Mouse (Mus musculus): ENCODE results near the gene Fcmr. TPM values are rescaled to one million over a fixed set of nuclear protein-coding genes. Genes with fewer than 3 reads are reported as not detected.
A peak's percentile ranks its signal among the peaks of the same experiment; 100 is the strongest.

Fcmr gene
- polyA plus RNA-seq, 1 experiment from 2014 or later = not detected

DNA sequence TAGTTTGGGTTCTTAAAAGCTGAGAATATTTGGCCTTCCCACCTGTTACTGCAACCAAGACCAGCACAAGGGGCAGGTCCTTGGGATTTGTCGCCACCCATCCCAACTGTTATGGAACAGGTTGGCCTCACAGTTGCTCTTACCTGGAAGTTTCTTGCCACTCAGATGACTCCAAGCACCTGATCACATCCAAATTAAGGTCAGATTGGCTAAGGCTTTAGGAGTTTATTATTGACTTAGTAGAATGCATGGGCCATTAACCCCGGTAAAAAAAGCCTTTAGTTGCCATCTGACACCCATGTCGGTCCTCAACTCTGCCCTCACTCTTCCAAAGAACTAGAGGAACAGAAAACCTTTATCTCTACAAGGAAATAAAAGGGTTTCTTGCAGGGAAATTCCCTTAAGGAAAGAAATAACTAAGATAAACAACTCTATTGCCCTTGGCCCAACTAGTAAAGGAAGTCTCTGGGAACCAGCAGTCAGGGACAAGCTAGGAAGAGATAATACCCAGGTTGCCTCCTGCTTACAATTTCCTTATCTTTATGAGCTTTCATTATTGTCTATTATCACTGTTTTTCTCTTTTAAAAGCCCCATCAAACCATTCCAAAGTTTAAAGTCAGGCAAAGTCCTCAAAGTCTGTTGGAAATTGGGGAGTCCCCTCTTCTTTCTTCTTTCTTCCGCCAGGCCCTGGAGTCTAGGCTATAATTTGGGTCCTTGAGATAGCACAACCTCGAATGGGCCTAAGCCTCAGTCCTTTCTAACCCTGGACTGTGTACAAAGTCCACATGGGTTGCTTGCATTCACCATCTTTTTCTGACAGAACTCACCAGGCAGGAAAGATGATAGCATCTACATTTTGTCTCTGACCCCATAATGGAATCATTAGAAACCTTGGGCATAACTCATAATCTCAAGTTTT, 33.0 kb upstream of the Fcmr start:
- H3K9me3 ChIP-seq (ENCODE audit: control insufficient read depth, low read length) = no peaks in the 10 kb centered on the region
- no peaks in the 10 kb centered on the region for H3K36me3 ChIP-seq (ENCODE audit: control insufficient read depth, insufficient read depth, low read length)
- no peak for DNase-seq (ENCODE audit: low spot score)
- H3K9ac ChIP-seq (ENCODE audit: low read depth, low read length) = no peak overlapping the region
- no peaks in the 10 kb centered on the region for H3K27me3 ChIP-seq (replicated peaks; ENCODE audit: control insufficient read depth, insufficient read depth, low read length)
- WGBS = 73% methylated on average over 5 of the region's 5 CpGs
- H3K27ac ChIP-seq (replicated peaks; ENCODE audit: low read depth, low read length) = no peak overlapping the region
- H3K4me3 ChIP-seq (ENCODE audit: low read depth, low read length) = no peak overlapping the region
- no peak for ATAC-seq (ENCODE audit: low read depth)
- no peak overlapping the region for H3K4me2 ChIP-seq (ENCODE audit: low read depth, low read length)
- H3K4me1 ChIP-seq (ENCODE audit: control insufficient read depth, insufficient read depth, low read length) = no peaks in the 10 kb centered on the region

DNA sequence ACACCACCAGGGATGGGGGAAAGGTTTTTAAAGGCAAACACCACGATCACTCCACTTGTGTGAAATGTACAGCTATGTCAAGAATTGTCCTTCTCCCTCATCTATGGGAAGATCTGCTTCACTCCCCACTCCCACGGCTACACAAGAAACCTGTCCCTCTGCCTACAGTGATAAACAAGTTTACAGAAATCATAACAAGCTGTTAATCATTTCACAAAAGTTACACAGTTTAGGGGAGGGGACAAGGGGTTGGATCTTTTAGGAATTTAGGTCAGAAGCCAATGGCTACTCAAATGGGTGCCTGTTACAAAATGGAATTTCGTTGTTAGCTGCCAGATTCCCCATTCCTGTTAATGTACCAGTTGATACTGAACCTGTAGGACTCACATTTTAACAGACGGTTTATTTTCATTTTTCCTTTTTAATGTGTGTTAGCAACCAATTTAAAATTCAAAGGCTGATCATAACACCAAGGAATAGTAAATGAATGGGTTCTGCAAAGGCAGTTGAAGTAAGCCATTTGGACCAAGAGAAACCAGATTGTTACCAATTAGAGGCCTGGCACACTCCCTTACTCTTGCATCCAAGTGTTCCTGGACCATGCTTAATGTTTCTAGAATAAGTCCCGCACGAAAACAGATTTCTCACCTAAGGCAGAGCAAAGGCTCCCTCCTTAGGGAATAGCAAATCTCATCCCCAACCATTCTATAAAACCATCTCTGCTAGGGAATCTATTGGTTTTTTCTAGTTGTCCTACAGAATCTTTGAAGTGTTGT, 30.1 kb upstream of the Fcmr start:
- DNase-seq (ENCODE audit: low spot score) (no peak), ATAC-seq (ENCODE audit: low read depth) (no peak)
- WGBS = 81% methylated on average over 6 of the region's 6 CpGs
- H3K27me3 ChIP-seq (replicated peaks; ENCODE audit: control insufficient read depth, insufficient read depth, low read length) = no peaks in the 10 kb centered on the region
- no peaks in the 10 kb centered on the region for H3K4me1 ChIP-seq (ENCODE audit: control insufficient read depth, insufficient read depth, low read length)
- H3K4me3 ChIP-seq (ENCODE audit: low read depth, low read length) = no peak overlapping the region
- H3K9ac ChIP-seq (ENCODE audit: low read depth, low read length) = no peak overlapping the region
- H3K9me3 ChIP-seq (ENCODE audit: control insufficient read depth, low read length) = no peaks in the 10 kb centered on the region
- H3K36me3 ChIP-seq (ENCODE audit: control insufficient read depth, insufficient read depth, low read length) = no peaks in the 10 kb centered on the region
- no peak overlapping the region for H3K27ac ChIP-seq (replicated peaks; ENCODE audit: low read depth, low read length)
- H3K4me2 ChIP-seq (ENCODE audit: low read depth, low read length) = no peak overlapping the region

DNA sequence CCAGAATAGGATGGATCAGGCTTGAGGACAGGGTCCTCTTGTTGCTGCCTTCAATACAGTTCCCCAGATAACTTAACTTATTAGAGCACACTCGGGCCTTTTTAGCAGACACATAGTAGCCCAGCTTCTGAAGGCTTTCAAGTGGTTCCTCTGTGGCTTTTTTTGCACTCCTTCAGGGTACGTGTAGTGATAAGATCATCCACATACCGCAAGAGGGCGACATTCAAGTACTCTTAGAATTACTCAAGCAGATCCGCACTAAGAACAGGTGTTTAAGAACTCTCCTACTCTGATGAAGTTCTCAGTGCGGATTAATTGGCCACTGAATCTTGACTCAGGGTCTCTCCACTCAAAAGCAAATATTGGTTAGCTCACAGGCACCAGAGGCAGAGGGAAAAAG, 27.2 kb upstream of the Fcmr start:
- Histone ChIP-seq H3K27ac (replicated peaks; ENCODE audit: low read depth, low read length) (no peak overlapping the region), H3K4me3 (ENCODE audit: low read depth, low read length) (no peak overlapping the region), H3K27me3 (replicated peaks; ENCODE audit: control insufficient read depth, insufficient read depth, low read length) (no peaks in the 10 kb centered on the region), H3K4me2 (ENCODE audit: low read depth, low read length) (no peak overlapping the region), H3K36me3 (ENCODE audit: control insufficient read depth, insufficient read depth, low read length) (no peaks in the 10 kb centered on the region), H3K9ac (ENCODE audit: low read depth, low read length) (no peak overlapping the region), H3K9me3 (ENCODE audit: control insufficient read depth, low read length) (no peaks in the 10 kb centered on the region), H3K4me1 (ENCODE audit: control insufficient read depth, insufficient read depth, low read length) (no peaks in the 10 kb centered on the region)
- DNase-seq (ENCODE audit: low spot score) (peak; percentile 17), ATAC-seq (ENCODE audit: low read depth) (no peak)
- WGBS = 46% methylated on average over 6 of the region's 6 CpGs

DNA sequence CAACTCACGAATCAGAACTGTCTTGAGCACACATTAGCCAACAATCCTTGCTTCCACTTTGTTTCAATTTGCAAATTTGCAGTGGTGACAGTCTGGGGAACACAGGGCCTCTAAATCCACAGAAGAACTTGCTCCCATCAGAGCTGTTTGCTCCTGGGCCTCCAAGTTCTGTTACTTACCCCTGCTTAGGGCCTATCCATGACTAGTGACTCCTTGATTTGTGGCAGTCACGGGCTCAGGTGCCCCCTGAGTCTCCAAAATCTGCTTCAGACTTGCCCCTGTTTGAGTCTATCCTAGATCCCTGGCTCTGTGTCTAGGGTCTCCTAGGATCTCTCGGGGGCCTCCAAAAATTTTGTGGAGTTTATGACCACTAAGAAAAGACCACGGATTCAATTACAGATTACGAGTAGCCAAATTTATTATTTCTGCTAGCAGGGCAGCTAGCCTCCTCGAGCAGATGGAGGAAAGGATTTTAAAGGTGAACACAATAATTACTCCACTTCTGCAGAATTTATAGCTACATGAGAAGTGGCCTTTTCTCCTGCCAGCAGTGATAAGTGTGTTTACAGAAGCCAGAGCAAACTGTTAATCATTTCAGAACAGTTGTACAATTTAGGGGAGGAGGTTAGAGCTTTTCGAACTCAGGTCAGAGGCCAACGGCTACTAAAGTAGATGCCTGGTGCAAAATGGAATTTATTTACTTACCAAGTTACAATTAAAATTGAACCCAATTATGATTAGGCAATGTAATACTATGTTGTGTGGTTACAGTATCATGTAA, 24.7 kb upstream of the Fcmr start:
- no peaks in the 10 kb centered on the region for H3K27me3 ChIP-seq (replicated peaks; ENCODE audit: control insufficient read depth, insufficient read depth, low read length)
- 70% methylated on average over 8 of the region's 8 CpGs for WGBS
- no peak overlapping the region for H3K4me2 ChIP-seq (ENCODE audit: low read depth, low read length)
- no peaks in the 10 kb centered on the region for H3K9me3 ChIP-seq (ENCODE audit: control insufficient read depth, low read length)
- no peak overlapping the region for H3K27ac ChIP-seq (replicated peaks; ENCODE audit: low read depth, low read length)
- H3K4me3 ChIP-seq (ENCODE audit: low read depth, low read length) = no peak overlapping the region
- ATAC-seq (ENCODE audit: low read depth) (no peak), DNase-seq (ENCODE audit: low spot score) (no peak)
- no peaks in the 10 kb centered on the region for H3K36me3 ChIP-seq (ENCODE audit: control insufficient read depth, insufficient read depth, low read length)
- H3K4me1 ChIP-seq (ENCODE audit: control insufficient read depth, insufficient read depth, low read length) = no peaks in the 10 kb centered on the region
- H3K9ac ChIP-seq (ENCODE audit: low read depth, low read length) = no peak overlapping the region

DNA sequence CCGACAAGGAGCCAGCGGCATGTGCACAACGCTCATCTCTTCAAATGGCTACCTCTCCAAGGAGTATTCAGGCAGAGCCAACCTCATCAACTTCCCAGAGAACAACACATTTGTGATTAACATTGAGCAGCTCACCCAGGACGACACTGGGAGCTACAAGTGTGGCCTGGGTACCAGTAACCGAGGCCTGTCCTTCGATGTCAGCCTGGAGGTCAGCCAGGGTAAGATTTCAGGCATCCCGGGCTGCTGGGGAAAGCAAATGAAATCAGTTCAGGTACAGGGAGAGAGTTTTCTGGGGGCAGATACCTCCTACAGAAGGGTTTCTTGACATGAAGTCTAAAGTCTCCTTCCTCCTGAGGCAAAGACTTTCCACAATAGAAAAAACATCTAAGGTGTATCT, 23.8 kb upstream of the Fcmr start:
- no peaks in the 10 kb centered on the region for H3K36me3 ChIP-seq (ENCODE audit: control insufficient read depth, insufficient read depth, low read length)
- DNase-seq (ENCODE audit: low spot score) (no peak), ATAC-seq (ENCODE audit: low read depth) (no peak)
- H3K9me3 ChIP-seq (ENCODE audit: control insufficient read depth, low read length) = no peaks in the 10 kb centered on the region
- no peak overlapping the region for H3K4me2 ChIP-seq (ENCODE audit: low read depth, low read length)
- no peak overlapping the region for H3K9ac ChIP-seq (ENCODE audit: low read depth, low read length)
- 85% methylated on average over 7 of the region's 7 CpGs for WGBS
- H3K4me3 ChIP-seq (ENCODE audit: low read depth, low read length) = no peak overlapping the region
- H3K27ac ChIP-seq (replicated peaks; ENCODE audit: low read depth, low read length) = no peak overlapping the region
- no peaks in the 10 kb centered on the region for H3K27me3 ChIP-seq (replicated peaks; ENCODE audit: control insufficient read depth, insufficient read depth, low read length)
- H3K4me1 ChIP-seq (ENCODE audit: control insufficient read depth, insufficient read depth, low read length) = no peaks in the 10 kb centered on the region

DNA sequence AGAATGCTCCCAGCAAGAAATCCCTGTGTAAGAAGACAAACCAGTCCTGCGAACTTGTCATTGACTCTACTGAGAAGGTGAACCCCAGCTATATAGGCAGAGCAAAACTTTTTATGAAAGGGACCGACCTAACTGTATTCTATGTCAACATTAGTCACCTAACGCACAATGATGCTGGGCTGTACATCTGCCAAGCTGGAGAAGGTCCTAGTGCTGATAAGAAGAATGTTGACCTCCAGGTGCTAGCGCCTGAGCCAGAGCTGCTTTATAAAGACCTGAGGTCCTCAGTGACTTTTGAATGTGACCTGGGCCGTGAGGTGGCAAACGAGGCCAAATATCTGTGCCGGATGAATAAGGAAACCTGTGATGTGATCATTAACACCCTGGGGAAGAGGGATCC, 21.0 kb upstream of the Fcmr start:
- H3K27me3 ChIP-seq (replicated peaks; ENCODE audit: control insufficient read depth, insufficient read depth, low read length) = no peaks in the 10 kb centered on the region
- DNase-seq (ENCODE audit: low spot score) = no peak
- ATAC-seq (ENCODE audit: low read depth) = no peak
- no peaks in the 10 kb centered on the region for H3K9me3 ChIP-seq (ENCODE audit: control insufficient read depth, low read length)
- WGBS = 91% methylated on average over 7 of the region's 7 CpGs
- no peak overlapping the region for H3K27ac ChIP-seq (replicated peaks; ENCODE audit: low read depth, low read length)
- H3K4me2 ChIP-seq (ENCODE audit: low read depth, low read length) = no peak overlapping the region
- H3K9ac ChIP-seq (ENCODE audit: low read depth, low read length) = no peak overlapping the region
- no peaks in the 10 kb centered on the region for H3K36me3 ChIP-seq (ENCODE audit: control insufficient read depth, insufficient read depth, low read length)
- no peak overlapping the region for H3K4me3 ChIP-seq (ENCODE audit: low read depth, low read length)
- H3K4me1 ChIP-seq (ENCODE audit: control insufficient read depth, insufficient read depth, low read length) = no peaks in the 10 kb centered on the region

DNA sequence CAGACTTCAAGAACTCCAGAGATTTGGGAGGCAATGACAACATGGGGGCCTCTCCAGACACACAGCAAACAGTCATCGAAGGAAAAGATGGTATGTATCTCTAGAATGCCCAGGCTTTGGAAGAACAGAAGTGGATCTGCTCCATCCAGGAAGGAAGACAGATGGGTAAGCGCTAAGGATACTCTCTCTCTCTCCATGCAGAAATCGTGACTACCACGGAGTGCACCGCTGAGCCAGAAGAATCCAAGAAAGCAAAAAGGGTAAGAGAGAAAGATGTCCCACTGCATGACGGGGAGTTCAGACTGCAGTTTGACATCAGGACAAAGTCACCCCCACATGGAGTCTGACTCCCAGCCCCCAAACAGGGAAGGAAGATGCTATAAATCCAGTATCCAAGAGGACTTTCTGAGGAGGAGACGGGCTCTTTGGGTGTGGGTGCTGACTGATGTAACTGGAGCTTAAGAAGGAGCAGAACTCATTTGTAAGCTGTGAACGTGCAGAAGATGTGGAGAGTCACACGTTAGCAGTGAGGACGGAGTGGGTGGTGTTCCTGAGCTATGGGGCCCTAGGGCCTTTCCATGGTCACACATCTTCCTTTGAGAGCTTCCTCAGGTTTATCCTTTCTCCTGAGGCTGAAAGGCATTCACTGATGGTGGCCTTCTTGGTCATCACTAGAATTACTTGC, 15.8 kb upstream of the Fcmr start:
- Histone ChIP-seq H3K27me3 (replicated peaks; ENCODE audit: control insufficient read depth, insufficient read depth, low read length) (no peaks in the 10 kb centered on the region), H3K9ac (ENCODE audit: low read depth, low read length) (no peak overlapping the region), H3K27ac (replicated peaks; ENCODE audit: low read depth, low read length) (no peak overlapping the region), H3K36me3 (ENCODE audit: control insufficient read depth, insufficient read depth, low read length) (no peaks in the 10 kb centered on the region), H3K4me3 (ENCODE audit: low read depth, low read length) (no peak overlapping the region), H3K4me1 (ENCODE audit: control insufficient read depth, insufficient read depth, low read length) (no peaks in the 10 kb centered on the region), H3K9me3 (ENCODE audit: control insufficient read depth, low read length) (no peaks in the 10 kb centered on the region), H3K4me2 (ENCODE audit: low read depth, low read length) (no peak overlapping the region)
- 92% methylated on average over 10 of the region's 10 CpGs for WGBS
- ATAC-seq (ENCODE audit: low read depth) = no peak
- no peak for DNase-seq (ENCODE audit: low spot score)

DNA sequence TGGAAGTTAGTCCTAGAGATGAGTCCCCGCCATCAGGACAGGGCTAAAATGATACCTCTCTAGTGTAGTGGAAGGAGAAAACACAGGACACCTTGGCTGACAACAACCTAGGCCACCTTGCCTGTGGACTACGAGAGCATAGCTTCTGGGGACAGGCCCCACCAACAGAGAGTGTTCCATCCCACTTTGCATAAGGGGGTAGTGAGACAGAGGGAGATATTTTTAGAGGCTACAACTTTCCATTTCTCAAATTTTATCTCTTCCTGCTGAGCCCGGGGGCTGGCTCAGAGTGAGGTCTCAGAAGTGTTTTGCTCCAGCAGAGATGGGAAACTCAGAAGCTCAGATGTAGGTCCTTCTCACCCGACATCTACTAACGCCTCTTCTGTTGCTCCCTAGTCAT, 15.1 kb upstream of the Fcmr start:
- no peak overlapping the region for H3K4me3 ChIP-seq (ENCODE audit: low read depth, low read length)
- ATAC-seq (ENCODE audit: low read depth) (no peak), DNase-seq (ENCODE audit: low spot score) (no peak)
- no peak overlapping the region for H3K27ac ChIP-seq (replicated peaks; ENCODE audit: low read depth, low read length)
- 87% methylated on average over 5 of the region's 5 CpGs for WGBS
- no peak overlapping the region for H3K4me2 ChIP-seq (ENCODE audit: low read depth, low read length)
- no peak overlapping the region for H3K9ac ChIP-seq (ENCODE audit: low read depth, low read length)
- no peaks in the 10 kb centered on the region for H3K27me3 ChIP-seq (replicated peaks; ENCODE audit: control insufficient read depth, insufficient read depth, low read length)
- no peaks in the 10 kb centered on the region for H3K4me1 ChIP-seq (ENCODE audit: control insufficient read depth, insufficient read depth, low read length)
- no peaks in the 10 kb centered on the region for H3K36me3 ChIP-seq (ENCODE audit: control insufficient read depth, insufficient read depth, low read length)
- no peaks in the 10 kb centered on the region for H3K9me3 ChIP-seq (ENCODE audit: control insufficient read depth, low read length)

Measured in embryonic facial prominence, embryonic 14.5 days (tissue).